Mouse (Mus musculus): ENCODE results near the gene Aff1. TPM values are rescaled to one million over a fixed set of nuclear protein-coding genes. Genes with fewer than 3 reads are reported as not detected.

Gene Aff1
- polyA plus RNA-seq, 1 experiment from 2014 or later, result 2.5 TPM

DNA sequence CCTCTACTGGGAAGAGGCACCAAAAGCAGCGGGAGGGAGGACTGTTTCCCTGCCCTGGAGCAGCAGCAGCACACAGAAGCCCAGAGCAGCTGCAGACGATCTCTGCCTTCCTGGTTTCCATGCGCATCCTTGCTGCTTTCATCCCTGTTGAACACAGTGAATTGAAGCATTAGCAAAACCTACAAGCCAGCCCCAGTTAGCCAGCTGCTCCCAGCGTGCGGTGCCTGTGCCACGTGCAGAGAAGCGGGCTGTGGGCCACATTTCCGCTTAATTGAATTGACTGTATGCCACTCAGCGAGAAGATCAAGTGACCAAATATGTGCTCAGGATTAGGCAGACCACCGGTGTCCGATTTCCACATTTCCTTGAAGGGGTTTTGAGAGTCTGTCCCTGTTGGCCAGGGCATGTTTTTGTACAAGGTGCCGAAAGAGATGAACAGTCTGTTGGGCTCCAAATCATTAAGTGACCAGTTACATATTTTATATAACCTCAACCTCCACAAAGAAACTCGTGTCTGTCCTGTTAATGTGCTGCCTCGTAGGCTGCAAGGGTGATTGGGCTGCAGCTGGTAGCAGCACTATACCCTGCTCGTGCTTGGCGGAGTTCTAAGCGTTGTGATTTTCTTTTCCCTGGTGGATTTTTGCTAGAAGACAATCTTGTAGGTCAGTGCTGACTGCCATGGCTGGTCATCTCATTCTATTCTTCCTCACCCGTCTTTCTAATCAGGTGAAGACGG is 153.4 kb downstream of the Aff1 start:
- peaks cover 19% of the 10 kb centered on the region for H3K4me1 ChIP-seq (replicated peaks)
- 44% methylated on average over 19 of the region's 19 CpGs for WGBS

DNA sequence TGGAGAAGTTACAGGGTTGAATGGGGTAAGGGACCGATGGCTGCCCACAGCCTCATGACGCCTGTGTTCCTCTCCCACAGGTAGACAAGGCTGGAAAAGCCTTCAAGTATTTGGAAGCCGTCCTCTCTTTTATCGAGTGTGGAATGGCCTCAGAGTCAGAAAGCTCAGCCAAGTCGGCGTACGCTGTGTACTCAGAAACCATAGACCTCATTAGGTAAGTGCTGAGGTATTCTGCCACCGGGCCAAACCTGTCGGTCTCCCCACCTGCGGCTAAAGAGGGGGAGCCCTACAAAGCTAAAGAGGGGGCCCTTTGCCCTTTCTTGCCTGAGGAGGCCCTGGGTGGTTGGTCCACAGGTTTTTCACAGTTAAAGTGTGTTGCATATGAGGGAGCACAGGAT is 154.0 kb downstream of the Aff1 start:
- H3K36me3 ChIP-seq, result peaks cover 5% of the 10 kb centered on the region; the same call in 1 of the 2 replicates
- H3K9ac ChIP-seq, result no peak overlapping the region
- 84% methylated on average over 10 of the region's 10 CpGs for WGBS
- H3K4me2 ChIP-seq, result no peak overlapping the region
- peaks cover 19% of the 10 kb centered on the region for H3K4me1 ChIP-seq (replicated peaks)
- H3K27me3 ChIP-seq, result no peaks in the 10 kb centered on the region
- no peak overlapping the region for H3K4me3 ChIP-seq
- no peaks in the 10 kb centered on the region for H3K9me3 ChIP-seq
- no peak overlapping the region for H3K27ac ChIP-seq (replicated peaks)
- ATAC-seq (ENCODE audit: low FRiP score, low read depth), result no peak

More for the DNA sequence above, 153.4 kb downstream of the Aff1 start:
- peak; percentile 80 for ATAC-seq (ENCODE audit: low FRiP score, low read depth)
- H3K4me2 ChIP-seq, result no peak overlapping the region
- H3K4me3 ChIP-seq, result no peak overlapping the region
- H3K27ac ChIP-seq (replicated peaks), result peak overlapping the region; percentile 30; the same call in 1 of the 2 replicates
- H3K27me3 ChIP-seq, result no peaks in the 10 kb centered on the region
- peaks cover 2% of the 10 kb centered on the region; the same call in 1 of the 2 replicates for H3K36me3 ChIP-seq
- no peaks in the 10 kb centered on the region for H3K9me3 ChIP-seq
- H3K9ac ChIP-seq, result no peak overlapping the region

DNA sequence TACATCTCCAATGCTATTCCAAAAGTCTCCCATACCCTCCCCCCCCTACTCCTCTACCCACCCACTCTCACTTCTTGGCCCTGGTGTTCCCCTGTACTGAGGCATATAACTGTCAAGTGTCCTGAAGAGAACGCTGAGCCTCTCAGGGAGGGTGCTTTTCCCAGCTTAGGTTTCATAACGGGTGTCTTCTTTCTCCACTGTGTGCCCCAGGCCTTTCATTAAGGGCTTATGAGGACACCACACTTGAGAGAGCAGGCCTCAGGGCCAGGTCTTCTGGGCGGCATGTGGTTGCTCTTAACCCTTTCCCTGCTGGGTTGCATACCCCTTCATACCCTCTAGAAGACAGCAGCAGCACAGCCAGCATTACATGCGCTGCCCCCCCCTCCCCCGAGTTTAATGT is 154.4 kb downstream of the Aff1 start:
- H3K4me3 ChIP-seq, result no peak overlapping the region
- WGBS, result 60% methylated on average over 5 of the region's 5 CpGs
- no peak overlapping the region for H3K4me2 ChIP-seq
- no peak overlapping the region for H3K9ac ChIP-seq
- H3K9me3 ChIP-seq, result no peaks in the 10 kb centered on the region
- no peak for ATAC-seq (ENCODE audit: low FRiP score, low read depth)
- no peaks in the 10 kb centered on the region for H3K27me3 ChIP-seq
- peaks cover 5% of the 10 kb centered on the region; the same call in 1 of the 2 replicates for H3K36me3 ChIP-seq
- no peak overlapping the region for H3K27ac ChIP-seq (replicated peaks)
- peaks cover 19% of the 10 kb centered on the region for H3K4me1 ChIP-seq (replicated peaks)

DNA sequence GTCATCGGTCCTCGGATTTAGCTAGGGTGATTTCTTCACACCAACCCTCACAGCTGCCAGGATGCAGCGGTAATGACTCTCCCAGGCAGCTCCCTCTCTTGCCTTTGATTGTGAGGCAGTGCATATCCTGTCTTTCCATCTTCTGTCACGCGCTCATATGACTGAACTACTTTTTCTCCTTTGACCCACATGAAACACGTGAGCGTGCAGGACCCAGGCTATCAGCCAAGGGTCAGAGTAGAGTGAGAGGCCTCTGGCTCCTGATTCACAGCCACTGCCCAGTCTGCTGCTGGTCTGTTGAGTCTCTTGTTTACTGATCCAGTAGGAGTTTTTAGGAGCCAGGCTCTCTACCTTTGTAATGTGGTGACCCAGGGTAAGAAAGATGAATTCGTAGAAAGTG is 156.4 kb downstream of the Aff1 start:
- H3K4me1 ChIP-seq (replicated peaks), result peaks cover 19% of the 10 kb centered on the region
- no peak overlapping the region for H3K27ac ChIP-seq (replicated peaks)
- H3K36me3 ChIP-seq, result peaks cover 5% of the 10 kb centered on the region; the same call in 1 of the 2 replicates
- no peak for ATAC-seq (ENCODE audit: low FRiP score, low read depth)
- no peaks in the 10 kb centered on the region for H3K27me3 ChIP-seq
- no peak overlapping the region for H3K4me2 ChIP-seq
- no peak overlapping the region for H3K9ac ChIP-seq
- no peak overlapping the region for H3K4me3 ChIP-seq
- no peaks in the 10 kb centered on the region for H3K9me3 ChIP-seq
- 92% methylated on average over 8 of the region's 8 CpGs for WGBS

DNA sequence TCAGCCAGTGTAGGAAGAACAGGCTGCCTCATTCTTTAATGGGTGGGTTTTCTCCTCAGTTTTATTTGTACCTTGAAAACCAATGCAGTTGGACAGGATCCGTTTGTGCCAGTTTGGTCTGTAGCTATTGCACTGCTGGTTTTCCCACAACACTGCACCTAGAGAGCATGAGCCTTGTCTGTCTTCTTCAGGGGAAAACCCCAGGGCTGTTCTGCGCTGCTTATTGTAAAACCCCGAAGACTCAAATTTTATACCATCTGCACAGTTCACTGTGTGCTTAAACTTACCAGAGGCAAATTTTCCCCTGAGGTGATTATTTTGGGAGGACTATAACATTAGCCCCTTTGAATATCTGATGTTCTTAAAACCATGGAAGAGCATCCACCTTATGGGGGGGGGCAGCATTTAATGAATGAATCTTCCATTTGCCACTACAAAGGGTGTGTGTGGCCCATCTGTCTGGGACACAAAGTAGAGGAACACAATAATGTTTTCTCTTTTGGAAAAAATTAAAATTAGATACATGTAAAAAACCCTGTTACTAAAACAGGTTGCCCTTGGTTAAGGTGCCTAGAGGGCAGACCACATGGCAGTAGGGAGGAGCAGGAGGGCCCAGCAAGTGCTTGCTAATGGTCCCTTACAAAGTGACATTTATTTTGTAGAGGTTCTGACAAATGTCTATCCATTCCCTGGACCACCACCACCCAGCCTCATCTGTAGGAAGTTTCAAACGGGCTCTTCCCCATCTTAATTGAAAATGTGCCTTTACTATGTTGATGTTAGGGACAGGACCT is 160.8 kb downstream of the Aff1 start:
- no peaks in the 10 kb centered on the region for H3K27me3 ChIP-seq
- H3K27ac ChIP-seq (replicated peaks), result no peak overlapping the region
- WGBS, result 75% methylated on average over 4 of the region's 4 CpGs
- H3K9me3 ChIP-seq, result no peaks in the 10 kb centered on the region
- no peak overlapping the region for H3K4me3 ChIP-seq
- no peak overlapping the region for H3K4me2 ChIP-seq
- ATAC-seq (ENCODE audit: low FRiP score, low read depth), result no peak
- H3K9ac ChIP-seq, result no peak overlapping the region
- H3K36me3 ChIP-seq, result peaks cover 5% of the 10 kb centered on the region; the same call in 1 of the 2 replicates
- H3K4me1 ChIP-seq (replicated peaks), result peaks cover 25% of the 10 kb centered on the region

DNA sequence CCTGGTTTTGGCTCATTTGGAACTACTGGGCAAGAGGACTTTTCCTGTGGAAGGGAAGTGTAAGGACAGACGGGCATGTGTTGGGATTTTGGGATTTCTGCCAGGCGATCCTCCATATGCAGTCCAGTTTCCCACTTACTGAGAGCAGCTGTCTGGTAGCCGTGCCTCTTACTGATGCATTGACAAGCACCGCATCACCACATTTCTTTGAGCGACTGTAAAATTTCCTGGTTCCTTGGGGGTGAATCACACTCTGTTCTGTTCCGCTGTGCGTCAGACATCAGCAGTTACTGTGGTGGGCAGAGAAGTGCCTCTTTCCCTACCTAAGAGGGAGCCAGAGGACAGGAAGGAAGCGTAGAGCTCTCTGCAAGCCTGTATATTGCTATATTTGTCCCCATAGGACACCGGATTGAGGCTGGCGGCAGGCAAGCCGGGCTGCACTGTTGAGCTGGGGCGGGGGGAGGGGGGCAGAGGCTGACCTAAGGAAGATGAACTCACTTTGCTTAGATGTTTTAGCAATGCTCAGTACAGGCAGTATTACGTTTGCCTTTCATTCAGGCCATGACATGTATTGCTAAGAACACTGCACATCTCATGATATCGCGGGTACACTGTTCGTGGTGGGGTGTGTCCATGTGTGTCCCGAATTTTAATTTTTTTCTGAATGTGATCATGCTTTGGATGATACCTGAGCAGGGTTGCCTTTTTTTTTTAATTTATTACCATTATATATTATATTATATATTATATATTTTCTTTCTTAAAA is 162.1 kb downstream of the Aff1 start:
- Histone ChIP-seq H3K27me3 (no peaks in the 10 kb centered on the region), H3K4me2 (peak overlapping the region; percentile 30), H3K9me3 (no peaks in the 10 kb centered on the region), H3K4me1 (replicated peaks) (peaks cover 25% of the 10 kb centered on the region), H3K9ac (no peak overlapping the region), H3K36me3 (peaks cover 5% of the 10 kb centered on the region; the same call in 1 of the 2 replicates), H3K4me3 (no peak overlapping the region), H3K27ac (replicated peaks) (peak overlapping the region; percentile 75)
- peak; percentile 73 for ATAC-seq (ENCODE audit: low FRiP score, low read depth)
- 38% methylated on average over 17 of the region's 17 CpGs for WGBS

DNA sequence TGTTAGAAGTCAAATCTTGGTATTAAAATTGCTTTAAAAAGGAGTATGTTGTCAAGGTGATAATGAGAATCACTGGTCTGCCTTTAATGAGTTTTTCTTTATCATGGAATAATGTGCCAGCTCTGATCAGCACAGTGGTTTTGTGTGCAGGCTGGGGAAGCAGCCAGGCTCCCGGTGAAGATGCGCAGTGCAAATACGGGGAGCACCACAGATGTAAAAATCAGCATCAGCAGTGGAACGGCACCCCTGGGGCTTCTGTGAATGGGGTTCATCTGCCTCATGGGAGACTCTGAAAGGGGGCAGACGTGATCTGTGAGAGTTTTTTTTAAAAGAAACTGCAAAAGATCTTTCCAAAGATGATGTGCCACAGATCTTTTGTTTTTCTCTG is 162.6 kb downstream of the Aff1 start:
- Histone ChIP-seq H3K4me1 (replicated peaks) (peaks cover 25% of the 10 kb centered on the region), H3K27ac (replicated peaks) (no peak overlapping the region; the same call in 1 of the 2 replicates), H3K27me3 (no peaks in the 10 kb centered on the region), H3K4me3 (no peak overlapping the region), H3K9ac (no peak overlapping the region), H3K9me3 (no peaks in the 10 kb centered on the region), H3K36me3 (peaks cover 5% of the 10 kb centered on the region; the same call in 1 of the 2 replicates), H3K4me2 (no peak overlapping the region)
- WGBS, result 34% methylated on average over 5 of the region's 5 CpGs
- ATAC-seq (ENCODE audit: low FRiP score, low read depth), result no peak

DNA sequence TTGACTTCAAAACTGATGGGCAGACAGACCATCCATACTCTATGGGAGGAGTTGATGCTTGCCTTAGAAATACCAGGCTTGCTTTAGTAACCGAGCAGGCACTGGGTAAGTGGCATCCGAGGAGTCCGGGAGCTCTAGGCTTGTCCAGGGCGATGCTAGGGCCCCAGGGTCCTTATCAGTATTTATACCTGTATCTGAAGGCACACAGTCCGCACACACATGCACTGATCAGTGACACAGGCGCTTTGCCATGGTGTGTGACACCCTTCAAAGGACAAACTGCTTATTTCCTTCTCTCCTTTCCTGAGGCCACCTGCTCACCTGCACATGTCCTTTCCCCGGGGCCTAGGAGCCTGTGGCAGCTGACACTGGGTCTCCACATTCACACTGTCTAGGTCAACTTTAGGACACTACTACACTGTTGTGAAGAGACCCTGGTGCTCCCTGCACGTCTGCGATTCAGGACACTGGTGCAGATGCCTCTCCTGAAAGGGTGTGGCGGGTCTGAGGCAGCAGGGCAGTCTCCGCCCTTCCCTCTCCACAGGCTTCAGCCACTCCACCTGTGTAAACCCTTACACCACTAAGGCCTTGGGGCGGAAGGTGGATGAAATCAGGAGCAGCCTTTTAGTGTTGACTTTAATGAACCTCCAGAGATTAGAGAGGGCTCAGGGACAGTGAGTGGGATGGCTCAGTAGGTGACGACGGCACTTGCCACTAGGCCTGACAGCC is 163.5 kb downstream of the Aff1 start:
- H3K4me2 ChIP-seq, result no peak overlapping the region
- H3K4me3 ChIP-seq, result no peak overlapping the region
- ATAC-seq (ENCODE audit: low FRiP score, low read depth), result peak; percentile 24
- peaks cover 2% of the 10 kb centered on the region for H3K36me3 ChIP-seq
- H3K27ac ChIP-seq (replicated peaks), result no peak overlapping the region
- H3K4me1 ChIP-seq (replicated peaks), result peaks cover 25% of the 10 kb centered on the region
- no peaks in the 10 kb centered on the region for H3K27me3 ChIP-seq
- 88% methylated on average over 14 of the region's 14 CpGs for WGBS
- no peaks in the 10 kb centered on the region for H3K9me3 ChIP-seq
- no peak overlapping the region for H3K9ac ChIP-seq

DNA sequence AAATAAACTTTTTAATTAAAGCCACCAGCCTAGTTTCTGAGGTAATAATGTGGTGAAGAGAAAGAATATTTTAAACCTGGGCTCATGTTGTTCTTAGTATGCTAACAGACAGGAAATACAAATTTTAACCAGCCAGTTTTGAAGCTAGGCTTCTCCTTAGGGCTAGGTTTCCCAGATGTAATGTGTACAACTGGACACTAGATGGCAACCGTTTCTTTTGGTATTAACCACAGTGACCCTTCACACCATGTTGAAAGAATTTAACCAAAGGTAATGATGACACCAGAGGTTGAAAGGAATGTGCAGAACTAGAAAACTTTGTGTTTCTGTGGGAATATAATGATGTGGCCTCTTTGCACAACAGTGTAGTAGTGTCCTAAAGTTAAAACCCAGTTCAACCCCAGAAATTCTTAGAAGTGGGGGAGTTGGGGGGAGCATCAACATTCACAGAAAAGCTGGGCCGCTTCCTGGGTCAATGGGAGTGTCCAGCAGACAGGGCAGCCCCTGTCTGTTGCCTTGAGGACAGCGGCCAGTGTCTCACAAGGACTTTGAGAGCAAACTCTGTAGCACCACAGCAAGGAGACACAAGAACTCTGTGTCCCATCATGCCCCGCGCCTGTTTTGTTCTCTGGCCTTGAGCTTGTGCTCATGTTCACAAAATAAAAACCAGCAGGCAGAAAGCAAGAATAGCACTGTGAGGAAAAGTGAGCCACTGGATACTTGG is 164.3 kb downstream of the Aff1 start:
- H3K9ac ChIP-seq, result no peak overlapping the region
- no peak overlapping the region for H3K4me3 ChIP-seq
- no peak overlapping the region for H3K4me2 ChIP-seq
- WGBS, result 67% methylated on average over 5 of the region's 5 CpGs
- no peaks in the 10 kb centered on the region for H3K27me3 ChIP-seq
- no peaks in the 10 kb centered on the region for H3K9me3 ChIP-seq
- no peak overlapping the region for H3K27ac ChIP-seq (replicated peaks)
- ATAC-seq (ENCODE audit: low FRiP score, low read depth), result no peak
- no peaks in the 10 kb centered on the region; the same call in 1 of the 2 replicates for H3K36me3 ChIP-seq
- peaks cover 25% of the 10 kb centered on the region for H3K4me1 ChIP-seq (replicated peaks)

DNA sequence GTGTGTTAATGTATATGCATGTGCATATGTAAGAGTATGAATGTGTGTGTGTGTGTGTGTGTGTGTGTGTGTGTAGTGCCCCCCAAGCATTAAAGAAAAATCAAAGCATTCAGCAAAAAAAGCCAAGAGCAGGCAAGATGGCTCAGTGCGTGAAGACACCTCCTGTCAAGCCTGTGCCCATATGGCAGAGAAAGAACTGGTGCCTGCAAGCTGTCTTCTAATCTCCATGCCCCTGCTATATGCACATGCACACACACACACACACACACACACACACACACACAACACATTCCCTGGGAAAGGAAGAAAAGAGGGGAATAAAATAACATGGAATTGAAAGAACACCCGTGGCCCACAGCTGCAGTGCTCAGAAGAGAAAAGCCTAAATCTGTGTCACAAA is 165.0 kb downstream of the Aff1 start:
- H3K36me3 ChIP-seq, result peaks cover under 1% of the 10 kb centered on the region; the same call in 1 of the 2 replicates
- no peak for ATAC-seq (ENCODE audit: low FRiP score, low read depth)

DNA sequence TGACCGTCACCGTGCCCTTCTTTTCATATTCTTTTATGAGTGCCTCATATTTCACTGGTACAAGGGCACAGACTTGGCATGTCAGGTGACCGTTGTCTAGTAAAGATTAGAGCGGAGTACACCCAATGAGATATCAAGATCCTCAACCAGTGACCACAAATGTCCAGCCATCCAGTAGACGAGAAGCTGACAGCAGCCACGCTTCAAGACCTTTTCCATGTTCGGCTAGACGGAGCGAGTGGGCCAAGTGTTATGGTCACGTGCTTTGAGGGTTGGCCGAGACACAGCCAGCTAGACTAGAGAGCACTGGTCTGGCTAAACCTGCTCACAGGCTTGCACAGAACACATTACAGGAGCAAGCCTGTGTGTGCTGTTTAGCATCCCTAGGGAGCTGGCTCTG is 168.4 kb downstream of the Aff1 start:
- no peaks in the 10 kb centered on the region for H3K27me3 ChIP-seq
- H3K4me1 ChIP-seq (replicated peaks), result peaks cover 7% of the 10 kb centered on the region
- H3K9ac ChIP-seq, result no peak overlapping the region
- no peak overlapping the region for H3K4me2 ChIP-seq
- H3K4me3 ChIP-seq, result no peak overlapping the region
- ATAC-seq (ENCODE audit: low FRiP score, low read depth), result no peak
- H3K27ac ChIP-seq (replicated peaks), result no peak overlapping the region
- peaks cover 14% of the 10 kb centered on the region for H3K36me3 ChIP-seq
- H3K9me3 ChIP-seq, result no peaks in the 10 kb centered on the region
- WGBS, result 95% methylated on average over 11 of the region's 11 CpGs

More for the DNA sequence above, 165.0 kb downstream of the Aff1 start:
- Histone ChIP-seq H3K4me1 (replicated peaks) (peaks cover 25% of the 10 kb centered on the region), H3K9me3 (no peaks in the 10 kb centered on the region), H3K4me3 (no peak overlapping the region), H3K27me3 (no peaks in the 10 kb centered on the region), H3K9ac (no peak overlapping the region), H3K4me2 (no peak overlapping the region), H3K27ac (replicated peaks) (no peak overlapping the region)
- 87% methylated on average over 2 of the region's 2 CpGs for WGBS
